Mouse (Mus musculus): ENCODE results near the gene Lrrc4c. TPM values are rescaled to one million over a fixed set of nuclear protein-coding genes. Genes with fewer than 3 reads are reported as not detected.
A peak's percentile ranks its signal among the peaks of the same experiment; 100 is the strongest.

Gene Lrrc4c
- polyA plus RNA-seq, 1 experiment, result 19.9 TPM

DNA sequence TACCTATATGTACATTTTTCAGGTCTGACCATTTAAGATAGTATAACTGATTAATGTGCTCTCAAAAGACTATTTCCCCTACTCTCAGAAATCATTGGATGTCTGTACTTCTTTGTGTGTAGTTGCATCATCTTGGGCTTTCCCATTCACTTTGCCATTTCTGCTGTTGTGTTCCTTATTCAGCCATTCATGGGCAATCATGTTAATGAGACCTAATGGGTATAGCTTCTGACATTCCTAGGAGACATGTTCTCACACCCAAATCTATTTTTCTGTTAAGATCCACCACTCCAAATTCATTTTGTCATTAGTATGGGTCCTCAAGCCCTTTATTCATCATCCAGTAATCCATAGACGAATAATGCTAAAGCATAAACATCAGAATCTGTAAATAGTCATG, 1095.1 kb downstream of the Lrrc4c start:
- Histone ChIP-seq H3K27me3 (ENCODE audit: control insufficient read depth, insufficient read depth, low read length) (no peaks in the 10 kb centered on the region), H3K4me3 (replicated peaks; ENCODE audit: insufficient read depth, low read depth, low read length) (no peak overlapping the region), H3K4me1 (ENCODE audit: control insufficient read depth, insufficient read depth, low read length) (0 out of 2 replicates have a peak, but pooled peaks cover 4% of the 10 kb centered on the region), H3K27ac (ENCODE audit: insufficient read depth, low read length) (no peak overlapping the region)
- DNase-seq, result no peak
- 87% methylated on average over 1 of the region's 1 CpGs for WGBS
- TF ChIP-seq POLR2A (IDR thresholded peaks at IDR 0.05; ENCODE audit: borderline replicate concordance, insufficient read depth, low read length) (no peak), CTCF (IDR thresholded peaks at IDR 0.05; ENCODE audit: borderline replicate concordance, insufficient read depth, low read depth, low read length) (no peak)

GRCm38 (mm10) chr2:97414416-97415362, 1096.7 kb downstream of the Lrrc4c start:
- H3K4me1 ChIP-seq (ENCODE audit: control insufficient read depth, insufficient read depth, low read length), result 0 out of 2 replicates have a peak, but pooled peaks cover 4% of the 10 kb centered on the region
- no peak overlapping the region for H3K27ac ChIP-seq (ENCODE audit: insufficient read depth, low read length)
- TF ChIP-seq POLR2A (IDR thresholded peaks at IDR 0.05; ENCODE audit: borderline replicate concordance, insufficient read depth, low read length) (no peak), CTCF (IDR thresholded peaks at IDR 0.05; ENCODE audit: borderline replicate concordance, insufficient read depth, low read depth, low read length) (no peak)
- WGBS, result 66% methylated on average over 8 of the region's 8 CpGs
- no peaks in the 10 kb centered on the region for H3K27me3 ChIP-seq (ENCODE audit: control insufficient read depth, insufficient read depth, low read length)
- peak in 1 of 2 experiments; percentile 11 for DNase-seq
- H3K4me3 ChIP-seq (replicated peaks; ENCODE audit: insufficient read depth, low read depth, low read length), result no peak overlapping the region

GRCm38 (mm10) chr2:97434140-97434539, 1116.2 kb downstream of the Lrrc4c start:
- TF ChIP-seq POLR2A (IDR thresholded peaks at IDR 0.05; ENCODE audit: borderline replicate concordance, insufficient read depth, low read length) (no peak), CTCF (IDR thresholded peaks at IDR 0.05; ENCODE audit: borderline replicate concordance, insufficient read depth, low read depth, low read length) (no peak)
- no peak for DNase-seq
- 98% methylated on average over 1 of the region's 1 CpGs for WGBS
- H3K27me3 ChIP-seq (ENCODE audit: control insufficient read depth, insufficient read depth, low read length), result no peaks in the 10 kb centered on the region
- H3K27ac ChIP-seq (ENCODE audit: insufficient read depth, low read length), result no peak overlapping the region
- H3K4me1 ChIP-seq (ENCODE audit: control insufficient read depth, insufficient read depth, low read length), result no peaks in the 10 kb centered on the region
- H3K4me3 ChIP-seq (replicated peaks; ENCODE audit: insufficient read depth, low read depth, low read length), result no peak overlapping the region

GRCm38 (mm10) chr2:97435616-97436015, 1117.6 kb downstream of the Lrrc4c start:
- WGBS, result 93% methylated on average over 2 of the region's 2 CpGs
- no peaks in the 10 kb centered on the region for H3K4me1 ChIP-seq (ENCODE audit: control insufficient read depth, insufficient read depth, low read length)

GRCm38 (mm10) chr2:97437767-97438166, 1119.8 kb downstream of the Lrrc4c start:
- H3K4me1 ChIP-seq (ENCODE audit: control insufficient read depth, insufficient read depth, low read length), result no peaks in the 10 kb centered on the region
- no peaks in the 10 kb centered on the region for H3K27me3 ChIP-seq (ENCODE audit: control insufficient read depth, insufficient read depth, low read length)
- no peak for DNase-seq
- no peak overlapping the region for H3K4me3 ChIP-seq (replicated peaks; ENCODE audit: insufficient read depth, low read depth, low read length)
- TF ChIP-seq POLR2A (IDR thresholded peaks at IDR 0.05; ENCODE audit: borderline replicate concordance, insufficient read depth, low read length) (no peak), CTCF (IDR thresholded peaks at IDR 0.05; ENCODE audit: borderline replicate concordance, insufficient read depth, low read depth, low read length) (no peak)
- no peak overlapping the region for H3K27ac ChIP-seq (ENCODE audit: insufficient read depth, low read length)

More at GRCm38 (mm10) chr2:97435616-97436015, 1117.6 kb downstream of the Lrrc4c start:
- H3K4me3 ChIP-seq (replicated peaks; ENCODE audit: insufficient read depth, low read depth, low read length), result no peak overlapping the region
- DNase-seq, result no peak
- H3K27me3 ChIP-seq (ENCODE audit: control insufficient read depth, insufficient read depth, low read length), result no peaks in the 10 kb centered on the region
- no peak overlapping the region for H3K27ac ChIP-seq (ENCODE audit: insufficient read depth, low read length)
- TF ChIP-seq POLR2A (IDR thresholded peaks at IDR 0.05; ENCODE audit: borderline replicate concordance, insufficient read depth, low read length) (no peak), CTCF (IDR thresholded peaks at IDR 0.05; ENCODE audit: borderline replicate concordance, insufficient read depth, low read depth, low read length) (no peak)

- no peak for DNase-seq
- no peak overlapping the region for H3K27ac ChIP-seq (ENCODE audit: insufficient read depth, low read length)
- no peak overlapping the region for H3K4me3 ChIP-seq (replicated peaks; ENCODE audit: insufficient read depth, low read depth, low read length)
- no peaks in the 10 kb centered on the region for H3K4me1 ChIP-seq (ENCODE audit: control insufficient read depth, insufficient read depth, low read length)
- TF ChIP-seq POLR2A (IDR thresholded peaks at IDR 0.05; ENCODE audit: borderline replicate concordance, insufficient read depth, low read length) (no peak), CTCF (IDR thresholded peaks at IDR 0.05; ENCODE audit: borderline replicate concordance, insufficient read depth, low read depth, low read length) (no peak)
- no peaks in the 10 kb centered on the region for H3K27me3 ChIP-seq (ENCODE audit: control insufficient read depth, insufficient read depth, low read length)
Measured at GRCm38 (mm10) chr2:97463573-97463972, 1145.6 kb downstream of the Lrrc4c start.

DNA sequence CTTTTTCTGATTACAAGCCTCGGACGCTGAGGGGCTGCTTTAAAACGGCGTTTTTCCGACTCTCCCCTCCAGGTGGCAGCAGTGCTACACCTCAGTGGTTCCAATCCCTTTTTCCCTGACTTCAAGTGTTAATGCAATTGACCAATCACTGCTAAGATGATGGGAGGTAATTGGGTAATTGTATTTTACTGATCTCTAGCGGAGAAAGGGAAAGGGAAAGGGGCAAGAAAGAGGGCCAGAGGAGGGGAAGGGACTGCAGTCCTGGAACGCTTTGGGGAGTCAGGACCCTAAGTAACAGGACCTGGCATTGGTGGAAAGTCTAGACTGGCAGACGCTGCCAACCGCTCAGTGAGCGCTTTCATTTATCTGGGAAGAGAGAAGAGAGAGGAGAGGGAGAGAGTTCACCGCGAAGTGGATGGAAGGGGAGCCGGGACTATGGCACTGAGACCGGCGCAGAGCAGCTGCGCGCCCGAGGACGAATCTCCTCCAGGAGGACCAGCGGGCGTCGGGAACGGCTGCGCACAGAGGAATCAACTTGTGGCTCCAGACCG, 1148.3 kb downstream of the Lrrc4c start:
- under 1% methylated on average over 25 of the region's 25 CpGs for WGBS
- TF ChIP-seq POLR2A (IDR thresholded peaks at IDR 0.05; ENCODE audit: borderline replicate concordance, insufficient read depth, low read length) (peak; percentile 58; the same call in 1 of the 2 replicates), CTCF (IDR thresholded peaks at IDR 0.05; ENCODE audit: borderline replicate concordance, insufficient read depth, low read depth, low read length) (peak; percentile 92)
- Histone ChIP-seq H3K27ac (ENCODE audit: insufficient read depth, low read length) (peak overlapping the region; percentile 37), H3K4me1 (ENCODE audit: control insufficient read depth, insufficient read depth, low read length) (no peaks in the 10 kb centered on the region; the same call in 1 of the 2 replicates), H3K27me3 (ENCODE audit: control insufficient read depth, insufficient read depth, low read length) (no peaks in the 10 kb centered on the region), H3K4me3 (replicated peaks; ENCODE audit: insufficient read depth, low read depth, low read length) (peak overlapping the region; percentile 64)
- peak; percentile 89 to 94 for DNase-seq

Measured in cerebellum, adult 2 months (tissue).